In the genomic region with DNA sequence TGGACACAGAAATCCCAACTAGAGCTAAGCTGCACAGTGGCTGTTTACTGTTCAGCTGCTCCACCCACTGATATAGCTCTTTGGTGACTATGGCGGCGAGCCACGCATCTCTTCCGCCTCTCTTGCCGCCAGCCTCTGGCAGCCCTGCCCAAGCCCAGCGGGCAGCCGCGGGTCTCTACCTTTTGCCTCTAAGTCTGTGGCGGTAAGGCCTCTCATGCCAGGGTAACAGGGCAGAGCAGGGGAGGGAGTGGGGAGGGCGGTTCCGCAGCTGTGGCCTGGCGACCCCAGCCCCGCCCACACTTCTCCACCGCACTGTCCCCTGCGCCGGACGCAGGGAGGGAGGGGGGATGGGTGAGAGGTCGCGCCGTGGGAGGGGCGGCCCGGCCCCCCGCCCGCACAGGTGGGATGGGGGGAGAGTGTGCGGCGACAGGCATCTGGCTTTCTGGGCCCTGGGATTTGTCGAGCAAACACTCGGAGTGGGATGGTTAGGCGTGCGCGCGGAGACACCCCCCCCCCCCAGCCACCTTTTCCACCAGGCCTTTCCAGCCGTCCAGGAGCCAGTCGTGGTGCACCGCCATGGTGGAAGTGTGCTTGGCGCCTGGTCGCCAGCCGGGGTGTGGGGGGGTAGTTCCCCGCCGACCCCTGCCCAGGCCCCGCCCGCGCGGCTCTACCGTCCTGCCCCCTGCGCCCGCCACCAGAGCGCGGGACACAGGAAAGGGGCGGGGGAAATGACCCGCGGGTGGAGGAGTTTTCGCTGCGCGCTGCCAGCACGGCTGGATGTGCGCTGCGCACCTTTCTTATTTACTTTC, we compare ENCODE assay signal across 8 mouse cellular contexts. TPM values are rescaled to one million over a fixed set of nuclear protein-coding genes. Genes with fewer than 3 reads are reported as not detected.
DNase-seq lines count a peak whose midpoint lies in the region; ATAC-seq and TF ChIP-seq lines count a peak whose summit lies in the region.

No protein-coding gene starts in this region.

- peak overlapping the region; percentile 46; the same call in 1 of the 2 replicates for H3K27ac ChIP-seq in cortical plate, adult 2 months (ENCODE audit: insufficient read depth, low read length)
- H3K27ac ChIP-seq in intestine, embryonic 16.5 days (ENCODE audit: low read length), result peak overlapping the region; percentile 62
- H3K27ac ChIP-seq in midbrain, embryonic 16.5 days (ENCODE audit: low read length), result peak overlapping the region; percentile 82
- H3K27ac ChIP-seq in stomach, embryonic 15.5 days, result peak overlapping the region; percentile 72

- H3K36me3 ChIP-seq in intestine, embryonic 16.5 days (ENCODE audit: control insufficient read depth, insufficient read depth, low read length), result no peaks in the 10 kb centered on the region
- no peaks in the 10 kb centered on the region for H3K36me3 ChIP-seq in midbrain, embryonic 16.5 days (ENCODE audit: control insufficient read depth, insufficient read depth, low read length)
- no peaks in the 10 kb centered on the region for H3K36me3 ChIP-seq in stomach, embryonic 15.5 days

- DNase-seq in urinary bladder, adult 18-20 months (ENCODE audit: low spot score in 2 of 2), result peak; percentile 8 to 38
- no peak for DNase-seq in urinary bladder, postnatal 10 days (ENCODE audit: low spot score)
- DNase-seq in heart, adult 11 months, result peak; percentile 94
- peak; percentile 50 for DNase-seq in liver

- H3K4me2 ChIP-seq in intestine, embryonic 16.5 days (ENCODE audit: low read depth, low read length), result peak overlapping the region; percentile 73
- peak overlapping the region; percentile 61 for H3K4me2 ChIP-seq in midbrain, embryonic 16.5 days (ENCODE audit: low read length)
- H3K4me2 ChIP-seq in stomach, embryonic 15.5 days, result peak overlapping the region; percentile 73

- peak; percentile 97 for ATAC-seq in intestine, embryonic 16.5 days
- peak; percentile 96 for ATAC-seq in midbrain, embryonic 16.5 days
- ATAC-seq in stomach, embryonic 15.5 days (ENCODE audit: insufficient read depth, low FRiP score, low read depth), result peak; percentile 94

- peak overlapping the region; percentile 32 for H3K4me3 ChIP-seq in cortical plate, adult 2 months (ENCODE audit: insufficient read depth, low read length)
- peak overlapping the region; percentile 69 for H3K4me3 ChIP-seq in intestine, embryonic 16.5 days (ENCODE audit: low read length)
- H3K4me3 ChIP-seq in midbrain, embryonic 16.5 days (ENCODE audit: low read depth, low read length), result peak overlapping the region; percentile 57
- peak overlapping the region; percentile 58 for H3K4me3 ChIP-seq in stomach, embryonic 15.5 days (replicated peaks)

- H3K9ac ChIP-seq in intestine, embryonic 16.5 days (ENCODE audit: low read depth, low read length), result peak overlapping the region; percentile 75
- H3K9ac ChIP-seq in midbrain, embryonic 16.5 days (ENCODE audit: low read depth, low read length), result peak overlapping the region; percentile 81
- peak overlapping the region; percentile 14 for H3K9ac ChIP-seq in stomach, embryonic 15.5 days

- no peak for TF ChIP-seq POLR2A in cortical plate, adult 2 months (IDR thresholded peaks at IDR 0.05; ENCODE audit: extremely low read depth, insufficient read depth, low read length)

- H3K27me3 ChIP-seq in intestine, embryonic 16.5 days (replicated peaks; ENCODE audit: control insufficient read depth, insufficient read depth, low read length), result no peaks in the 10 kb centered on the region
- no peaks in the 10 kb centered on the region for H3K27me3 ChIP-seq in midbrain, embryonic 16.5 days (ENCODE audit: control insufficient read depth, insufficient read depth, low read depth, low read length)
- no peaks in the 10 kb centered on the region for H3K27me3 ChIP-seq in stomach, embryonic 15.5 days (replicated peaks)

- H3K9me3 ChIP-seq in intestine, embryonic 16.5 days (ENCODE audit: control insufficient read depth, low read length), result no peaks in the 10 kb centered on the region
- H3K9me3 ChIP-seq in midbrain, embryonic 16.5 days (replicated peaks; ENCODE audit: control insufficient read depth, low read length, poor library complexity, severe bottlenecking), result no peaks in the 10 kb centered on the region; the same call in 1 of the 2 replicates
- no peaks in the 10 kb centered on the region for H3K9me3 ChIP-seq in stomach, embryonic 15.5 days

- H3K4me1 ChIP-seq in cortical plate, adult 2 months (ENCODE audit: control insufficient read depth, insufficient read depth, low read length), result no peaks in the 10 kb centered on the region
- no peaks in the 10 kb centered on the region for H3K4me1 ChIP-seq in intestine, embryonic 16.5 days (ENCODE audit: control insufficient read depth, insufficient read depth, low read length)
- H3K4me1 ChIP-seq in midbrain, embryonic 16.5 days (ENCODE audit: control insufficient read depth, insufficient read depth, low read length), result no peaks in the 10 kb centered on the region
- no peaks in the 10 kb centered on the region for H3K4me1 ChIP-seq in stomach, embryonic 15.5 days

- TF ChIP-seq CTCF in cortical plate, adult 2 months (IDR thresholded peaks at IDR 0.05; ENCODE audit: extremely low read depth, insufficient read depth, low read length), result no peak

- 9% methylated on average over 52 of the region's 58 CpGs for WGBS in intestine, embryonic 16.5 days
- WGBS in midbrain, embryonic 16.5 days, result 8% methylated on average over 38 of the region's 58 CpGs
- WGBS in stomach, embryonic 15.5 days, result 9% methylated on average over 57 of the region's 58 CpGs

RNA-seq across cellular contexts. Expression of a gene that starts 33.4 kb away (rescaled TPM):
- 0.13 and 0.15 TPM in 2 replicates for polyA plus RNA-seq in cortical plate, adult 2 months (2012; rRNA removed)
- 0.09 TPM in 1 of 2 replicates, not detected in the other for polyA plus RNA-seq in intestine, embryonic 16.5 days (2015; fragmentation: Nextera tagmentation; extraction: Ambion mirVana)
- not detected in 2 replicates for polyA plus RNA-seq in midbrain, embryonic 16.5 days (2015; fragmentation: Nextera tagmentation; extraction: Ambion mirVana)
- 0.12 and 0.41 TPM in 2 replicates for polyA plus RNA-seq in stomach, embryonic 15.5 days (2015; fragmentation: Nextera tagmentation; extraction: Ambion mirVana)

Comparison
In these comparisons a context has a peak if more than half of its experiments do, and no peak if none do; other contexts are left out.
1. H3K9ac ChIP-seq: peak in every context shown above with its lines; median percentile 81 in midbrain, embryonic 16.5 days; 75 in intestine, embryonic 16.5 days; 14 in stomach, embryonic 15.5 days.